Mouse (Mus musculus) midbrain, embryonic 14.5 days (tissue): Measurements from ENCODE around the gene Ehf. TPM values are rescaled to one million over a fixed set of nuclear protein-coding genes. Genes with fewer than 3 reads are reported as not detected.

Source experiments
- ATAC-seq: fragments of 200-750 bp; cut with Nextera tagmentation; 2 replicates; pipeline ENCODE4 v1.8.0; 2017; ENCODE audit warnings: moderate number of reproducible peaks, moderate library complexity; ENCODE audit not compliant: low FRiP score, low TSS enrichment
- DNase-seq: peaks from one replicate; pipeline ENCODE4 v3.0.0-alpha.2; 2015
- H3K27ac ChIP-seq: fragments of 300-500 bp; sonication (generic); replicated peaks from 2 replicates; pipeline ENCODE4 v1.5.1; 2014; ENCODE audit warnings: mild to moderate bottlenecking, low read depth, low read length, moderate library complexity
- H3K27me3 ChIP-seq: fragments of 300-500 bp; sonication (generic); 2 replicates; pipeline ENCODE4 v1.6.1; 2014; ENCODE audit warnings: low read length, control low read depth, mixed read lengths; ENCODE audit not compliant: control insufficient read depth, insufficient read depth
- H3K36me3 ChIP-seq: fragments of 300-500 bp; sonication (generic); 2 replicates; pipeline ENCODE4 v1.6.1; 2014; ENCODE audit warnings: low read length, control low read depth; ENCODE audit not compliant: control insufficient read depth, insufficient read depth
- H3K4me1 ChIP-seq: fragments of 300-500 bp; sonication (generic); 2 replicates; pipeline ENCODE4 v1.6.1; 2014; ENCODE audit warnings: mild to moderate bottlenecking, antibody characterized with exemption, low read length, control low read depth; ENCODE audit not compliant: control insufficient read depth, insufficient read depth
- H3K4me2 ChIP-seq: fragments of 300-500 bp; sonication (generic); 2 replicates; pipeline ENCODE4 v1.6.1; 2014; ENCODE audit warnings: mild to moderate bottlenecking, low read length, moderate library complexity
- H3K4me3 ChIP-seq: fragments of 300-500 bp; sonication (generic); replicated peaks from 2 replicates; pipeline ENCODE4 v1.5.1; 2014; ENCODE audit warnings: low read depth, low read length
- H3K9ac ChIP-seq: fragments of 300-500 bp; sonication (generic); replicated peaks from 2 replicates; pipeline ENCODE4 v1.6.1; 2014; ENCODE audit warnings: mild to moderate bottlenecking, low read length, moderate library complexity
- H3K9me3 ChIP-seq: fragments of 300-500 bp; sonication (generic); 2 replicates; pipeline ENCODE4 v1.6.1; 2016; ENCODE audit warnings: low read length, control low read depth, mixed read lengths; ENCODE audit not compliant: control insufficient read depth
- WGBS: fragments of 180-500 bp; shearing (Covaris S2); extraction: QIAGEN DNeasy Blood & Tissue Kit; methylation state at CpG from one replicate; pipeline ENCODE4 v1.1.7; 2014; 5-methylcytosine and 5-hydroxymethylcytosine counted together
- polyA plus RNA-seq: library from polyadenylated mRNA; unstranded; fragments of >200 nt; fragmentation: Nextera tagmentation; extraction: Ambion mirVana; gene quantifications from 2 replicates; pipeline ENCODE4 v1.2.1, GENCODE M21; 2014

Ehf gene
- polyA plus RNA-seq, 1 experiment from 2014 or later: not detected

- no peak for ATAC-seq
- WGBS: 43% methylated on average over 8 of the region's 8 CpGs
- no peak for DNase-seq
Measured at GRCm38 (mm10) chr2:103214861-103215260, 88.2 kb downstream of the Ehf start.

GRCm38 (mm10) chr2:103213547-103213946 is 89.5 kb downstream of the Ehf start:
- ATAC-seq: no peak
- Histone ChIP-seq H3K36me3 (no peaks in the 10 kb centered on the region), H3K27me3 (no peaks in the 10 kb centered on the region), H3K4me2 (no peak overlapping the region), H3K4me1 (no peaks in the 10 kb centered on the region), H3K4me3 (no peak overlapping the region), H3K9me3 (no peaks in the 10 kb centered on the region), H3K27ac (no peak overlapping the region), H3K9ac (no peak overlapping the region)
- 50% methylated on average over 1 of the region's 1 CpGs for WGBS
- DNase-seq: no peak

More at GRCm38 (mm10) chr2:103214861-103215260, 88.2 kb downstream of the Ehf start:
- no peak overlapping the region for H3K4me2 ChIP-seq
- no peaks in the 10 kb centered on the region for H3K4me1 ChIP-seq
- no peak overlapping the region for H3K27ac ChIP-seq
- no peaks in the 10 kb centered on the region for H3K9me3 ChIP-seq
- H3K36me3 ChIP-seq: no peaks in the 10 kb centered on the region
- H3K4me3 ChIP-seq: no peak overlapping the region
- H3K27me3 ChIP-seq: no peaks in the 10 kb centered on the region
- H3K9ac ChIP-seq: no peak overlapping the region

Other genes starting within 250 kb of the Ehf start
- gene Pdhx, start 229.8 kb downstream of the Ehf start, polyA plus RNA-seq: 66.9 and 67.1 TPM in 2 replicates
- 48.2 and 49.0 TPM in 2 replicates for gene Apip, start 229.6 kb downstream of the Ehf start, polyA plus RNA-seq
- not detected in 2 replicates for gene Elf5, start 108.4 kb upstream of the Ehf start, polyA plus RNA-seq
- 84.3 and 102 TPM in 2 replicates for gene Cat, start 181.9 kb upstream of the Ehf start, polyA plus RNA-seq